Mouse (Mus musculus): ENCODE measurements around the gene Hivep3. TPM values are rescaled to one million over a fixed set of nuclear protein-coding genes. Genes with fewer than 3 reads are reported as not detected.

Gene Hivep3
- polyA plus RNA-seq, 1 experiment from 2014 or later = 6.0 TPM

DNA sequence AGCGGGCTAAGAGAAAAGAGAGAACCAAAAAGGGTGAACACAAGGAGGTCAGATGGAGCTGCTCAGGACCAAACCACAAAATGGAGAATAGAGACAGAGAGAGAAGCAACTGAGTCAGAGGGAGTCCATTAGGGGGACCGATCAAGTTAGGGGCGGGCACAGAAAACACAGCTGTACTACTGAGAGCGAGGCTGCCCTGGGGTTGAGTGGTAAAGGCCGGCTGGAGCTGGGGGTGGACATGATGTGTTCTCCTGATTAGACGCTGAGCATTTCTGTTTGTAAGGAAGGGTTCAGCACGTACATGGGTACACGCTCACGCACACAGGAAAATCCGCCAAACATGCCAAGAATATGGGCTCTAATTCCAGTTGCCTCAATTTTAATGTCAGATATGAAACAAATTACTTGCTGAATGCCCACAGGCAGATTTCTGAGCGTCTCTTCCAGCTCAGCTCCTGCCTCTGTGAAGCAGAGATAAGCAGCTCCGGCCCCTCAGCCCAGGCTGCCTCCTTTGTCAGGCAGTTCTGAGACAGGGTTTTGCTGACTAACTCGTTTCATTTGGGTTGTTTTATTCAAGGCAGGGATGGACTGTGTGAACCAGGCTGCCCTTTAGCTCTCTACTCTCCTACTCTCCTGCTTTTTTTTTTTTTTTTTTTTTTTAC lies 161.3 kb downstream of the Hivep3 start:
- H3K27ac ChIP-seq (replicated peaks) = no peak overlapping the region
- H3K4me3 ChIP-seq (ENCODE audit: low read depth, low read length) = no peak overlapping the region
- 70% methylated on average over 13 of the region's 13 CpGs for WGBS
- H3K36me3 ChIP-seq (ENCODE audit: control insufficient read depth, insufficient read depth, low read length) = no peaks in the 10 kb centered on the region
- no peaks in the 10 kb centered on the region for H3K9me3 ChIP-seq (ENCODE audit: control insufficient read depth, low read length)
- no peaks in the 10 kb centered on the region for H3K27me3 ChIP-seq (ENCODE audit: control insufficient read depth, insufficient read depth, low read length)
- H3K4me1 ChIP-seq (replicated peaks; ENCODE audit: control insufficient read depth, insufficient read depth) = no peaks in the 10 kb centered on the region
- H3K9ac ChIP-seq (ENCODE audit: low read length) = no peak overlapping the region
- DNase-seq (ENCODE audit: low spot score) = no peak
- ATAC-seq (ENCODE audit: low FRiP score, low TSS enrichment) = no peak
- TF ChIP-seq EP300 (optimal IDR thresholded peaks at IDR 0.05) (no peak), CTCF (IDR thresholded peaks at IDR 0.05; ENCODE audit: low read depth) (no peak)
- no peak overlapping the region for H3K4me2 ChIP-seq (replicated peaks; ENCODE audit: low read depth)

DNA sequence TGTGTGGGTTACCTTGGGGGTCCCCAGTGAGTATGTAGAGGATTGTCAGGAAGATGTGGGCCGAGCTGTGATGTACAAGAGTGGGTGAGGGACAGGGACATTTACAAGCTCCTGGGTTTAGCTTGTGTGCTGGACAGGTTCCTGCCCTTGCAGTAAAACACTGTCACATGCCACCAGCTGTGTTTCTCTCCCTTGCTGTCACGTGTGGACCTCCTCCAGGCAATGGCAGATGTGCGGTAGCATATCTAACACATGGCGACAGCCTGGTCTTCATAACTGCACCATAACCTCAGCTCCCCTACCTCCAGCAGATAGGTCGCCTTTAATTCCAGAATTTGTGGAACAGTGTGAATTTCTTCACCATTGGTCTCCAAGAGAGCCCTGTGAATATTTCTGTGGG lies 161.9 kb downstream of the Hivep3 start:
- Histone ChIP-seq H3K36me3 (ENCODE audit: control insufficient read depth, insufficient read depth, low read length) (no peaks in the 10 kb centered on the region), H3K4me3 (ENCODE audit: low read depth, low read length) (no peak overlapping the region), H3K9ac (ENCODE audit: low read length) (no peak overlapping the region), H3K27ac (replicated peaks) (no peak overlapping the region), H3K27me3 (ENCODE audit: control insufficient read depth, insufficient read depth, low read length) (no peaks in the 10 kb centered on the region), H3K4me1 (replicated peaks; ENCODE audit: control insufficient read depth, insufficient read depth) (no peaks in the 10 kb centered on the region), H3K4me2 (replicated peaks; ENCODE audit: low read depth) (no peak overlapping the region), H3K9me3 (ENCODE audit: control insufficient read depth, low read length) (no peaks in the 10 kb centered on the region)
- 67% methylated on average over 5 of the region's 5 CpGs for WGBS
- ATAC-seq (ENCODE audit: low FRiP score, low TSS enrichment) (no peak), DNase-seq (ENCODE audit: low spot score) (no peak)
- TF ChIP-seq EP300 (optimal IDR thresholded peaks at IDR 0.05) = no peak
- TF ChIP-seq CTCF (IDR thresholded peaks at IDR 0.05; ENCODE audit: low read depth) = no peak

DNA sequence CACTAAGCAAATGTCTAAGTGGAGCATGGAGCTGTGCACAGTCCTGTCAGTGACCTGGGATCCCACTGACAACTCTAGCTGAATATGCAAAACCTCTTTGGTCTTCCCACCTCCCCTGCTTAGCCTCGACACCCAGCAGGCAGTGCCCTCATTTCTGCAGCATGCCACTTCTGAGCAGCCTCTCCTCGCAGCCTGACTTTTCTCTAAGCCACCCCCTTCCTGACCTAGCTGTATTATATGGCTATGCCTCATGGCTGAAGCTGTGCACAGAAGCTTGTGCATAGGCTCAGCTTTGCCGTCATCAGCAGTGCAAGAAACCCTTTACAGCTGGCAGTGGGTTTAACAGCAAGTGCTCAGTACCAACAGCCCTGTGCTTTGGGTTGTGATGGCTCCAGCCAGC lies 163.0 kb downstream of the Hivep3 start:
- no peak for TF ChIP-seq EP300 (optimal IDR thresholded peaks at IDR 0.05)
- TF ChIP-seq CTCF (IDR thresholded peaks at IDR 0.05; ENCODE audit: low read depth) = no peak
- 64% methylated on average over 3 of the region's 3 CpGs for WGBS
- Histone ChIP-seq H3K27ac (replicated peaks) (no peak overlapping the region), H3K4me1 (replicated peaks; ENCODE audit: control insufficient read depth, insufficient read depth) (no peaks in the 10 kb centered on the region), H3K9ac (ENCODE audit: low read length) (no peak overlapping the region), H3K4me2 (replicated peaks; ENCODE audit: low read depth) (no peak overlapping the region), H3K9me3 (ENCODE audit: control insufficient read depth, low read length) (no peaks in the 10 kb centered on the region), H3K27me3 (ENCODE audit: control insufficient read depth, insufficient read depth, low read length) (no peaks in the 10 kb centered on the region), H3K4me3 (ENCODE audit: low read depth, low read length) (no peak overlapping the region), H3K36me3 (ENCODE audit: control insufficient read depth, insufficient read depth, low read length) (no peaks in the 10 kb centered on the region)
- ATAC-seq (ENCODE audit: low FRiP score, low TSS enrichment) (no peak), DNase-seq (ENCODE audit: low spot score) (no peak)

DNA sequence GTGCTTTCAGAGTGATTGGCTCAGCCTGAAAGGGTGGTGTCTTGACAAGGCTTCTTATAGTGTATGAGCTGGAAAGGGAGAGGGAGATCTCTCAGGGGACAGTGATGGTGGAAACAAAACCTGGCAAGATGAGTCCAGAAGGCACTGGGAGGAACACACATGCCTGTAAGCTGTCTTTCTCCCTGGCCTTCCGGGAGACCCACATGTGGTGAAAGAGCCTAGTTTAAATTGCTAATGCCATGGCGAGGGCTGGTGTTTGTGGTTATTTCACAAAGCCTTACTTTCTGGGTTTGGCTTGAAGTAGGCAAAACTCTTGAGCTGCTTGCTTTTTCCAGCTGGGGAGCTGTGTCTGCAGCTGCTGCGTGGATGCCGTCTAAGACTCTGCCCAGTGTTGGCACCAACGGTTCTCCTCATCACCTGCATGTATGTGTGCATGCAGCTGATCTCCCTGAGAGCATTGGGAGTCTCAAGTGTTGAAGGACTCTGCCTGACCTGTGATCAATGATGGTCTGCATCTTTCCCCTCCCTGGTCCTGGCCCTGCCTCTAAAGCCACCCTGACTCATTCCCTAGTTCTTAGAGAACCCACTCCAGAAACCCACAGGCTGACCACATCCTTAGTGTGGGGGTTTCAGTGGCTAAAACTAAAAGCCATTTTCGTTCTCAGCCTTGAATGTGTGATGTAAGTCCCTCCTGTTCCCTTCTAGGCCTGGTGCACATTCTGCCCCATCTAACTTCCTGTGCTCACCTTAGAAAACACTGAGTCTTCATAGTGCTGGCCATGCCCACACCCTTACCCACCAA lies 163.7 kb downstream of the Hivep3 start:
- TF ChIP-seq CTCF (IDR thresholded peaks at IDR 0.05; ENCODE audit: low read depth) (no peak), EP300 (optimal IDR thresholded peaks at IDR 0.05) (no peak)
- Histone ChIP-seq H3K9me3 (ENCODE audit: control insufficient read depth, low read length) (no peaks in the 10 kb centered on the region), H3K4me1 (replicated peaks; ENCODE audit: control insufficient read depth, insufficient read depth) (no peaks in the 10 kb centered on the region), H3K4me3 (ENCODE audit: low read depth, low read length) (no peak overlapping the region), H3K4me2 (replicated peaks; ENCODE audit: low read depth) (no peak overlapping the region), H3K27ac (replicated peaks) (no peak overlapping the region), H3K27me3 (ENCODE audit: control insufficient read depth, insufficient read depth, low read length) (no peaks in the 10 kb centered on the region), H3K9ac (ENCODE audit: low read length) (no peak overlapping the region), H3K36me3 (ENCODE audit: control insufficient read depth, insufficient read depth, low read length) (no peaks in the 10 kb centered on the region)
- WGBS = 69% methylated on average over 6 of the region's 6 CpGs
- ATAC-seq (ENCODE audit: low FRiP score, low TSS enrichment) (no peak), DNase-seq (ENCODE audit: low spot score) (no peak)

DNA sequence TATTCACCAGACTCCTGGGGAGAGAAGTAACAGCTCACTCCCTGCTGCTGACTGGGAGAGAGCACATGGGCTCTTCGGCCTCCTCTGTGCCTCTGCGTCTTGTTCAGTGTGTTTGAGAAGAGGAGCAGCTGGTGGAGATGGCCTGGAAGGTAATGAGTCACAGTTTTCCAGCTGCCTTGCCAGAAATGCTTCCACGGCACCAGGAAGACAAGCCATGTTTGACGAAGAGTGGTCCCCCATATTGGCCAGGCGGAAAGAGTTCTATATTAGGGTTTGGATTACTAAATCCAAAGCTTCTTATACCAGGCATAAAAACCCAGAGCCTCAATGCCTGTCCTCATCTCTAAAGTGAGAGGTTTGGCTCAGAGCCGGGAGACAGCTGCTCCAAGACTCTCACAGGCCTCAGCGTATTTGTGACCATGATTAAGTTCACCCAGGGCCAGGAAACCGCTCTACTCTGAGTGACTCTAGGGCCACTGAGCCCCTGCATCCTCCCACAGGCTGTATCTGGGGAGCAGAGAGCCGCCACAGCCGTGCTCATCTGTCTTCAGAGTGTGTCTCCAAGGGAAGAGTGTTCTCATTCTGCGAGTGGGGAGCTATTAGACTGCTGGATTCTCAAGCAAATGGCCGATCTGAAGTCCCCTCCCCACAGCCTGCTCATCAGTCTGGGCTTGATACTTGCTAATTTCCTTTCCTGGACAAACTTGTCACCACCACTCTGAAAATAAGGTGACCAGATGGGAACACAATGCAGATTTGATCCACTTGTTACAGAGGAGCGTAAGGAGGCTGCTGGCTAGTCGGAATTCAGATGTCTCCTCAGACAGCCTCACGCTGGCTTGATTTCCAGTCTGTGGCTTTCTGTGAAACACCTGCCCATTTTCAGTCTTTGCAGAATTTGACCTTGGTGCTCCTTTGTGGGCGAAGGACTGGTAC lies 168.2 kb downstream of the Hivep3 start:
- ATAC-seq (ENCODE audit: low FRiP score, low TSS enrichment) (peak; percentile 51; the same call in 1 of the 2 replicates), DNase-seq (ENCODE audit: low spot score) (no peak)
- no peaks in the 10 kb centered on the region for H3K27me3 ChIP-seq (ENCODE audit: control insufficient read depth, insufficient read depth, low read length)
- H3K27ac ChIP-seq (replicated peaks) = 0 out of 2 replicates have a peak overlapping the region, but pooled peaks have one; percentile 18
- no peaks in the 10 kb centered on the region for H3K9me3 ChIP-seq (ENCODE audit: control insufficient read depth, low read length)
- WGBS = 54% methylated on average over 16 of the region's 16 CpGs
- no peaks in the 10 kb centered on the region for H3K36me3 ChIP-seq (ENCODE audit: control insufficient read depth, insufficient read depth, low read length)
- H3K9ac ChIP-seq (ENCODE audit: low read length) = no peak overlapping the region
- TF ChIP-seq CTCF (IDR thresholded peaks at IDR 0.05; ENCODE audit: low read depth) (no peak), EP300 (optimal IDR thresholded peaks at IDR 0.05) (no peak)
- no peaks in the 10 kb centered on the region for H3K4me1 ChIP-seq (replicated peaks; ENCODE audit: control insufficient read depth, insufficient read depth)
- H3K4me2 ChIP-seq (replicated peaks; ENCODE audit: low read depth) = no peak overlapping the region
- no peak overlapping the region for H3K4me3 ChIP-seq (ENCODE audit: low read depth, low read length)
